Mouse (Mus musculus): ENCODE results near the gene Alkbh4.

- no peak for TF ChIP-seq POLR2A (IDR thresholded peaks at IDR 0.05; ENCODE audit: borderline replicate concordance, extremely low read depth, low read depth, low read length)
- no peak for TF ChIP-seq CTCF (IDR thresholded peaks at IDR 0.05; ENCODE audit: insufficient read depth, low read length)
Measured at GRCm38 (mm10) chr5:136152365-136152764, 16.4 kb downstream of the Alkbh4 start.

Data from lung, adult 2 months (tissue).